In genomic region chr1:155442521-155443001, GRCm38 (mm10) we compare ENCODE assay signal across 11 mouse cellular contexts. TPM values are rescaled to one million over a fixed set of nuclear protein-coding genes. Genes with fewer than 3 reads are reported as not detected.
A peak's percentile ranks its signal among the peaks of the same experiment; 100 is the strongest.
DNase-seq lines count a peak whose midpoint lies in the region; ATAC-seq lines count a peak whose summit lies in the region.
"Had no signal": no experiment of that assay in that cellular context is flagged by ENCODE, and none has a peak within 500 bp of the region (broad histone marks: within the 10 kb centered on the region; RNA-seq: fewer than 3 reads in every experiment).

No protein-coding gene starts in this region.

- peak overlapping the region; percentile 76 for H3K27ac ChIP-seq in hindbrain, embryonic 14.5 days
- H3K27ac ChIP-seq: embryonic facial prominence, embryonic 12.5 days had no signal

- no peaks in the 10 kb centered on the region for H3K36me3 ChIP-seq in hindbrain, embryonic 14.5 days (replicated peaks; ENCODE audit: control insufficient read depth, insufficient read depth)
- H3K36me3 ChIP-seq: embryonic facial prominence, embryonic 12.5 days had no signal

- no peak for ATAC-seq in hindbrain, embryonic 14.5 days (ENCODE audit: low FRiP score)
- peak; percentile 40; the same call in 1 of the 2 replicates for ATAC-seq in megakaryocyte, adult 5-6 weeks (ENCODE audit: poor library complexity, severe bottlenecking)
- ATAC-seq in monocyte, adult 5-6 weeks (replicated peaks; ENCODE audit: insufficient number of reproducible peaks, low FRiP score, low TSS enrichment, poor library complexity, severe bottlenecking) = no peak

- H3K27me3 ChIP-seq in hindbrain, embryonic 14.5 days (ENCODE audit: control insufficient read depth, insufficient read depth, low read length) = no peaks in the 10 kb centered on the region
- H3K27me3 ChIP-seq: embryonic facial prominence, embryonic 12.5 days had no signal

- no peak overlapping the region for H3K4me2 ChIP-seq in hindbrain, embryonic 14.5 days (replicated peaks)
- H3K4me2 ChIP-seq: embryonic facial prominence, embryonic 12.5 days had no signal

- no peak overlapping the region for H3K4me3 ChIP-seq in hindbrain, embryonic 14.5 days (replicated peaks; ENCODE audit: low read length)
- H3K4me3 ChIP-seq: embryonic facial prominence, embryonic 12.5 days had no signal

- H3K9me3 ChIP-seq in hindbrain, embryonic 14.5 days (ENCODE audit: control insufficient read depth, low read length) = no peaks in the 10 kb centered on the region
- H3K9me3 ChIP-seq: embryonic facial prominence, embryonic 12.5 days had no signal

- H3K9ac ChIP-seq in hindbrain, embryonic 14.5 days = no peak overlapping the region
- H3K9ac ChIP-seq: embryonic facial prominence, embryonic 12.5 days had no signal

- WGBS in hindbrain, embryonic 14.5 days = 55% methylated on average over 13 of the region's 13 CpGs

- H3K4me1 ChIP-seq in hindbrain, embryonic 14.5 days (replicated peaks; ENCODE audit: control insufficient read depth, insufficient read depth, low read length) = no peaks in the 10 kb centered on the region; the same call in 1 of the 2 replicates
- H3K4me1 ChIP-seq: embryonic facial prominence, embryonic 12.5 days had no signal

- DNase-seq in ovary, postnatal 36 days (ENCODE audit: low spot score) = peak; percentile 8
- DNase-seq in ovary, postnatal 14 days (ENCODE audit: low spot score) = no peak
- DNase-seq in hindbrain, embryonic 14.5 days (ENCODE audit: low spot score) = no peak
- DNase-seq in right cerebral cortex, postnatal 25 days = peak; percentile 32
- DNase-seq in spleen, postnatal 10 days (ENCODE audit: low spot score in 2 of 2) = no peak
- DNase-seq in kidney, adult 9 months = no peak
- DNase-seq: heart, adult 18-20 months; thymus, postnatal 4 days had no signal

RNA-seq across cellular contexts. Expression of gene Xpr1, which starts 25.3 kb away (rescaled TPM):
- 38.7 and 40.7 TPM in 2 replicates for polyA plus RNA-seq in hindbrain, embryonic 14.5 days (2014; fragmentation: Nextera tagmentation; extraction: Ambion mirVana)
- 67.5 and 69.2 TPM in 2 replicates for total RNA-seq in megakaryocyte, adult 5-6 weeks (2015)
- total RNA-seq in megakaryocyte, adult 5-6 weeks (2017) = 31.5 and 38.9 TPM in 2 replicates
- total RNA-seq in monocyte, adult 5-6 weeks (2017) = 42.1 to 64.1 TPM (median 60.5 TPM) in 3 replicates

Comparison
In these comparisons a context has a peak if more than half of its experiments do, and no peak if none do; other contexts are left out.
1. DNase-seq: peak in ovary, postnatal 36 days (single experiment) and right cerebral cortex, postnatal 25 days (single experiment); none in ovary, postnatal 14 days (single experiment), hindbrain, embryonic 14.5 days (single experiment), spleen, postnatal 10 days (0 of 2) and kidney, adult 9 months (single experiment).